Mouse (Mus musculus): ENCODE measurements around the gene Arhgef3. TPM values are rescaled to one million over a fixed set of nuclear protein-coding genes. Genes with fewer than 3 reads are reported as not detected.

Arhgef3 gene
- polyA plus RNA-seq, 1 experiment from 2014 or later = 15.2 TPM

DNA sequence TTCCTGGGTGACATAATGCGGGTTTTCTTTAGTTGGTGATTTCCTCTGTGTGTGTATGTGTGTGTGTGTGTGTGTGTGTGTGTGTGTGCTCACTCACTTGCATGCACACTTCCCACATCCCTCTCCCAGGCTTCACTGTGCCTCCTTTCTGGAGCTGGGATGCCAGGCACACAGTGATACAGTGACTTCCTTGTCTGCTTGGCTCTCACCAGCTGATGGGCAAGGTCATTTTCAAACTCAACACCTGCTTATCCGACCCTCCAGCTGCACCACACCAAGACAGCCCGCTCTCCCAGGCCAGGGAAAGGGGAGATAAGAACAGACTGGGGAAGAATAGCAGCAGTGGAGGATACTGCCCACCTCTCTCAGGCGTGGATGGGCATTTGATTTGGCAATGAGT lies 52.5 kb downstream of the Arhgef3 start:
- 61% methylated on average over 4 of the region's 4 CpGs for WGBS
- ATAC-seq (ENCODE audit: insufficient read depth, low FRiP score, low read depth) = peak; percentile 36; the same call in 1 of the 2 replicates
- H3K4me1 ChIP-seq = peaks cover 5% of the 10 kb centered on the region; the same call in 1 of the 2 replicates
- no peak overlapping the region for H3K9ac ChIP-seq
- no peaks in the 10 kb centered on the region for H3K36me3 ChIP-seq
- H3K4me3 ChIP-seq (replicated peaks) = no peak overlapping the region
- H3K9me3 ChIP-seq = no peaks in the 10 kb centered on the region
- no peak overlapping the region for H3K4me2 ChIP-seq
- H3K27ac ChIP-seq = no peak overlapping the region
- H3K27me3 ChIP-seq (replicated peaks) = no peaks in the 10 kb centered on the region

GRCm38 (mm10) chr14:27168387-27168786 lies 53.7 kb downstream of the Arhgef3 start:
- no peak for ATAC-seq (ENCODE audit: insufficient read depth, low FRiP score, low read depth)
- H3K36me3 ChIP-seq = no peaks in the 10 kb centered on the region
- peaks cover 5% of the 10 kb centered on the region; the same call in 1 of the 2 replicates for H3K4me1 ChIP-seq
- H3K4me2 ChIP-seq = no peak overlapping the region
- no peaks in the 10 kb centered on the region for H3K9me3 ChIP-seq
- H3K9ac ChIP-seq = no peak overlapping the region
- no peak overlapping the region for H3K4me3 ChIP-seq (replicated peaks)
- WGBS = 55% methylated on average over 5 of the region's 5 CpGs
- no peaks in the 10 kb centered on the region for H3K27me3 ChIP-seq (replicated peaks)
- H3K27ac ChIP-seq = no peak overlapping the region

DNA sequence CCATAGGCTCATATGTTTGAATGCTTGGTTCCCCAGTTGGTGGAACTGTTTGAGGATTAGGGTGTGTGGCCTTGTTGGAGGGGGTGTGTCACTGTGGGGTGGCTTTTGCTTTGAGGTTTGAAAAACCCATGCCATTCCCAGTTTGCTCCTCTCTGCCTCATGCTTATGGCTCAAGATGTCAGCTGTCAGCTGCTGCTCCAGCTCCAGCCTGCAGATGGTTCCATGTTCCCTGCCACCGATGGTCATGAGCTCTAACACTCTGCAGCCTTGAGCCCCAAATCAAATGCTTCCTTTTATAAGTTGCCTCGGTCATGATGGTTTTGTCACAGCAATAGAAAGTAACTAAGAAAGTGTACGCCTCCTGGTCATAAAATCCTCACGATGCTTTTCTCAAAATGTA lies 54.6 kb downstream of the Arhgef3 start:
- Histone ChIP-seq H3K4me2 (no peak overlapping the region), H3K9me3 (no peaks in the 10 kb centered on the region), H3K27me3 (replicated peaks) (no peaks in the 10 kb centered on the region), H3K27ac (no peak overlapping the region), H3K36me3 (no peaks in the 10 kb centered on the region), H3K4me3 (replicated peaks) (no peak overlapping the region), H3K4me1 (peaks cover 8% of the 10 kb centered on the region; the same call in 1 of the 2 replicates), H3K9ac (no peak overlapping the region)
- no peak for ATAC-seq (ENCODE audit: insufficient read depth, low FRiP score, low read depth)
- 89% methylated on average over 4 of the region's 4 CpGs for WGBS

DNA sequence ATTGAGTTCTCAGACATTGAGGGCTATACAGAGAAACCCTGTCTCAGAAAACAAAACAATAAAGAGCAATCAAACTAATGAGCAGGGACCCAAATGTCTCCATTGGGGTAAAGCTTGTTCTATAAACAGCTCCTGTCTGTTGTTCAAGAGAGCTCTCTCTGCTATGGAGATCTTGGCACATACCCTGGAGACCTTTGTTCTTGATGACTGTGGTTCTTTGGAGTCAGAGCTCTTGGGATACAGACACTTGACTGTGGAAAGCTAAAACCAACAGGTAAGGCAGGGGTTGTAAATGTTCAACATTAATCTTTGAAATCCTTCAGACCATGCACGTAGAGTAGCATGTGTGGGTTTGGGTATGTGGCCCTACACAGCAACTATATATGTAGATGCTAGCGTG lies 55.7 kb downstream of the Arhgef3 start:
- no peak overlapping the region for H3K9ac ChIP-seq
- ATAC-seq (ENCODE audit: insufficient read depth, low FRiP score, low read depth) = no peak
- H3K4me1 ChIP-seq = peaks cover 13% of the 10 kb centered on the region; the same call in 1 of the 2 replicates
- H3K36me3 ChIP-seq = no peaks in the 10 kb centered on the region
- no peaks in the 10 kb centered on the region for H3K27me3 ChIP-seq (replicated peaks)
- no peak overlapping the region for H3K4me3 ChIP-seq (replicated peaks)
- H3K27ac ChIP-seq = no peak overlapping the region
- H3K9me3 ChIP-seq = no peaks in the 10 kb centered on the region
- WGBS = 93% methylated on average over 2 of the region's 2 CpGs
- H3K4me2 ChIP-seq = no peak overlapping the region

GRCm38 (mm10) chr14:27171175-27171830 lies 56.6 kb downstream of the Arhgef3 start:
- Histone ChIP-seq H3K4me3 (replicated peaks) (no peak overlapping the region), H3K27ac (peak overlapping the region; percentile 26; the same call in 1 of the 2 replicates), H3K9ac (no peak overlapping the region), H3K9me3 (no peaks in the 10 kb centered on the region), H3K4me1 (peaks cover 13% of the 10 kb centered on the region; the same call in 1 of the 2 replicates), H3K4me2 (no peak overlapping the region), H3K36me3 (no peaks in the 10 kb centered on the region), H3K27me3 (replicated peaks) (no peaks in the 10 kb centered on the region)
- WGBS = 38% methylated on average over 14 of the region's 14 CpGs
- 0 out of 2 replicates have a peak, but pooled peaks have one; percentile 25 for ATAC-seq (ENCODE audit: insufficient read depth, low FRiP score, low read depth)

- 70% methylated on average over 10 of the region's 10 CpGs for WGBS
- no peaks in the 10 kb centered on the region for H3K27me3 ChIP-seq (replicated peaks)
- no peak overlapping the region for H3K4me2 ChIP-seq
- H3K9me3 ChIP-seq = no peaks in the 10 kb centered on the region
- no peak overlapping the region for H3K27ac ChIP-seq
- ATAC-seq (ENCODE audit: insufficient read depth, low FRiP score, low read depth) = no peak
- H3K9ac ChIP-seq = no peak overlapping the region
- peaks cover 15% of the 10 kb centered on the region for H3K4me1 ChIP-seq
- H3K4me3 ChIP-seq (replicated peaks) = no peak overlapping the region
- no peaks in the 10 kb centered on the region for H3K36me3 ChIP-seq
These were observed 58.6 kb downstream of the Arhgef3 start for GRCm38 (mm10) chr14:27173178-27173803.

DNA sequence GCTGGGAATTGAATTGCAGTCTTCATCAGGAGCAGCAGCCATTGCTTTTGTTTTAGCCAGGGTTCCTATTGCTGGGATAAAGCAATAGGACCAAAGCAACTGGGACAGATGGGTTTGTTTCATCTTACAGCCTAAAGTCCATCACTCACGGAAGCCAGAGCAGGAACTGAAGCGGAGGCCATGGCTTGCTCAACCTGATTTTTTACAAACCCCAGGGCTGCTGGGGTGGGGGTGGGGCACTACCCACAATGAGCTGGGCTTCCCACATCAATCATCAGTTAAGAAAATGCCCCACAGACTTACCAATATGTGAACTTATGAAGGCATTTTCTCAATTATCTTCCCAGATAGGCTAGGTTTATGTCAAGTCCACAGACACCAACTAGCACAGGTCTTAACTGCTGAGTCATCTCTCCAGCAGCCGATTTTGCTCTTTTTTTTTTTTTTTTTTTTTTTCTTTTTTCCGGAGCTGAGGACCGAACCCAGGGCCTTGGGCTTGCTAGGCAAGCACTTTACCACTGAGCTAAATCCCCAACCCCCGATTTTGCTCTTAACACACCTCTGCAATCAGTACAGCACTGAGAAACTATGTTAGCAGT lies 59.6 kb downstream of the Arhgef3 start:
- Histone ChIP-seq H3K27ac (no peak overlapping the region), H3K4me2 (no peak overlapping the region), H3K4me1 (peaks cover 22% of the 10 kb centered on the region), H3K9me3 (no peaks in the 10 kb centered on the region), H3K27me3 (replicated peaks) (no peaks in the 10 kb centered on the region), H3K4me3 (replicated peaks) (no peak overlapping the region), H3K9ac (no peak overlapping the region), H3K36me3 (no peaks in the 10 kb centered on the region)
- no peak for ATAC-seq (ENCODE audit: insufficient read depth, low FRiP score, low read depth)
- WGBS = 51% methylated on average over 6 of the region's 6 CpGs

GRCm38 (mm10) chr14:27174831-27175301 lies 60.2 kb downstream of the Arhgef3 start:
- no peak overlapping the region for H3K27ac ChIP-seq
- H3K27me3 ChIP-seq (replicated peaks) = no peaks in the 10 kb centered on the region
- H3K4me3 ChIP-seq (replicated peaks) = no peak overlapping the region
- 48% methylated on average over 12 of the region's 12 CpGs for WGBS
- H3K36me3 ChIP-seq = no peaks in the 10 kb centered on the region
- H3K4me2 ChIP-seq = no peak overlapping the region
- no peak overlapping the region for H3K9ac ChIP-seq
- no peaks in the 10 kb centered on the region for H3K9me3 ChIP-seq
- peaks cover 22% of the 10 kb centered on the region for H3K4me1 ChIP-seq
- no peak for ATAC-seq (ENCODE audit: insufficient read depth, low FRiP score, low read depth)

- WGBS = 67% methylated on average over 11 of the region's 11 CpGs
- H3K9ac ChIP-seq = no peak overlapping the region
- no peaks in the 10 kb centered on the region for H3K36me3 ChIP-seq
- no peak for ATAC-seq (ENCODE audit: insufficient read depth, low FRiP score, low read depth)
- H3K4me1 ChIP-seq = peaks cover 22% of the 10 kb centered on the region
- no peaks in the 10 kb centered on the region for H3K9me3 ChIP-seq
- no peaks in the 10 kb centered on the region for H3K27me3 ChIP-seq (replicated peaks)
- no peak overlapping the region for H3K27ac ChIP-seq
- H3K4me2 ChIP-seq = no peak overlapping the region
- H3K4me3 ChIP-seq (replicated peaks) = no peak overlapping the region
These were observed 60.6 kb downstream of the Arhgef3 start for GRCm38 (mm10) chr14:27175343-27175742.

GRCm38 (mm10) chr14:27177800-27178559 lies 63.3 kb downstream of the Arhgef3 start:
- WGBS = 77% methylated on average over 8 of the region's 8 CpGs
- H3K27ac ChIP-seq = no peak overlapping the region

GRCm38 (mm10) chr14:27178560-27178920 lies 63.8 kb downstream of the Arhgef3 start:
- 53% methylated on average over 8 of the region's 8 CpGs for WGBS
- Histone ChIP-seq H3K4me3 (replicated peaks) (no peak overlapping the region), H3K9me3 (no peaks in the 10 kb centered on the region), H3K27ac (no peak overlapping the region), H3K36me3 (no peaks in the 10 kb centered on the region), H3K9ac (no peak overlapping the region), H3K4me1 (peaks cover 31% of the 10 kb centered on the region), H3K4me2 (no peak overlapping the region), H3K27me3 (replicated peaks) (no peaks in the 10 kb centered on the region)
- ATAC-seq (ENCODE audit: insufficient read depth, low FRiP score, low read depth) = peak; percentile 51

More at GRCm38 (mm10) chr14:27177800-27178559, 63.3 kb downstream of the Arhgef3 start:
- Histone ChIP-seq H3K4me3 (replicated peaks) (no peak overlapping the region), H3K4me1 (peaks cover 25% of the 10 kb centered on the region), H3K9me3 (no peaks in the 10 kb centered on the region), H3K9ac (no peak overlapping the region), H3K27me3 (replicated peaks) (no peaks in the 10 kb centered on the region), H3K4me2 (no peak overlapping the region), H3K36me3 (no peaks in the 10 kb centered on the region)
- no peak for ATAC-seq (ENCODE audit: insufficient read depth, low FRiP score, low read depth)

Data from stomach, embryonic 15.5 days (tissue).